Mouse (Mus musculus) spleen, postnatal 0 days (tissue): Measurements from ENCODE around the gene Ccn1. TPM values are rescaled to one million over a fixed set of nuclear protein-coding genes. Genes with fewer than 3 reads are reported as not detected.

Experiments
- polyA plus RNA-seq: library from polyadenylated mRNA; unstranded; fragments of >200 nt; fragmentation: Nextera tagmentation; extraction: Ambion mirVana; gene quantifications from 2 replicates; pipeline ENCODE4 v1.2.1, GENCODE M21; 2015

The Ccn1 gene
- 16.3 and 26.5 TPM in 2 replicates for polyA plus RNA-seq

DNA sequence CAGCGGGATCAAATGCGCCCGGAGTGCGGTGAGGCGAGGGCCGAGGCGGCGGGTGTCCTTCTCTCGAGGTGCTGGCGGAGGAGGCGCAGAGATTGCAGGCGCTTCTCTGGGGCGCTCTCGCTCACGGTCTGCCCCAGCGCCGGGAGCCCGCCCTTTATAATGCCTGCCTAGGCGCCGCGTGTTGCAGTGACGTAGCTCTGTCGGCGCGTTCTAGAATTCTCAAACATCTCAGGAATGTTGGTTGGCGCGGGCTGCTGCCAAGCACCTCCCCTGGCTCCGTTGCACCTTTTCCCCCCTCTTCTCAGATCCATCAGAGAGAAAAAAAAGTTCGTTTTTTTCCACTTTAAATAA lies at the start of gene Ccn1:
TSS of gene Ccn1 (minus strand) at position 130 of the 351 bp plus-strand sequence.

Other genes starting within 250 kb of the Ccn1 start
- 23.9 and 24.2 TPM in 2 replicates for gene Znhit6, start 73.8 kb downstream of the Ccn1 start, polyA plus RNA-seq
- gene Ddah1, start 108.7 kb upstream of the Ccn1 start, polyA plus RNA-seq: 3.8 and 4.2 TPM in 2 replicates